Mouse (Mus musculus) erythroblast, embryonic 14.5 days (primary cell): Measurements from ENCODE around the gene Hmcn2.

Experiments
- GATA1 ChIP-seq: IDR thresholded peaks from 2 replicates; pipeline ENCODE4 v1.6.1; 2012; ENCODE audit warnings: low read length, inconsistent platforms, mixed read lengths
- TAL1 ChIP-seq: IDR thresholded peaks from 3 replicates; pipeline ENCODE4 v1.6.1; 2012; ENCODE audit warnings: low read length, inconsistent platforms, mixed read lengths

DNA sequence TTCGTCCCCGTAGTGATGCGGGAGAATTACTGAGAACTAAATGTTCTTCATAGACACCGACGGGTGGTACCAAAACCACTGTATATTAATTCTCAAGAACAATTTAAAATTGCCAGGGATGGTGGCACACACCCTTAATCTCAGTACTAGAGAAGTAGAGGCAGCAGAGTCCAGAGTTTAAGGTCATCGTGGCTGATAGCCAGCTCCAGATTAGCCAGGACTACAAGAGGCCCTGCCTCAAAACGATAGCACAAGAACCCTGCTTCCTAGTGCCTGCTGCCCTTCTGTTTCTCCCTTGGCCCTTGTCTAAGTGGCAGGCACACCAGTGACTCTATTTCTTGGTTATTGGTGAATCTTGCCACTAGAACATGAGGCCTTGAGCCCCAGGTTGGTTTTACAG, 146.7 kb downstream of the Hmcn2 start:
- no peak for TF ChIP-seq GATA1
- no peak for TF ChIP-seq TAL1
